Mouse (Mus musculus) embryo, embryonic 11 days (tissue): ENCODE measurements at regions not wholly inside any gene's neighbourhood (a gene's known extent, or its start where the extent isn't known, plus 50 kb on each side); places are given as distances from the start of the nearest gene placed in this dataset.

Source experiments
- DNase-seq: peaks from one replicate; pipeline ENCODE4 v3.0.0-alpha.2; 2015

DNA sequence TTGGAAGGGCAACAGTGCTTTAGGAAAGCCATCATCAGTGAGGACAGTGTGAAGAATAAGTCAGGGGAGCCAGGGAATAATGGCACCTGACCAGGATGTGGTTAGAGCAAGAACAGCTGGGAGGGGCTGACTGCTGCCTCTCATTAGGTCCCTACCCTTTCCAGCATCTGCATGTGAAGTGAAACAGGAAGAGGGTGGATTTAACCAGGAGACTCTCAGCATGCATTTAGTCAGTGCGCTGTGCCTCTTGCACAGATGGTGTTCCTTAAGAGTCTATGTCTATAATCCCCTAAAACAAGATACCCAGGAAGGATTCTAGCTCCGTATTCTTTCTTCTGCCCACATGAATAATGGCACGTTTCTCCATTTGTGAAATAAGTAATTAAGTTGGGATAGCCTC lies 267.9 kb downstream of the Spry2 start:
- DNase-seq = no peak

DNA sequence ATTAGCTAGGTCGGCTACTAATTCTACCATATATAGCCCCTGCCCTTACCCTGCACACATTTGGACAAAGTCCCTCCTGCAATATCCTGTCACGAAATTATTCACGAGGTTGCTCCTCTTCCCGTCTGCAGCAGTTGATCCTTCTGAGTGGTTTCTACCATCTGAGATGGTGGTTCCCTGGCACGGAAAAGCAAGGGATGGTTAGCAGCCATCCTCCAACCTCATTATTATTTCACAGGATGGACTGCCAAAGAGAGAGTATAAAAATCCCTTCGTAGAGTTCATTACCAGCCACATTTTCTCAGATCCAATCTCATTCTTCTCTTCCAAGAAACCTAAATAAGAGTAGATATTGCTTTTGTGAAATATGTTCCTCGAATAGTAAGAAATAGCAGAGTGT lies 272.2 kb downstream of the Spry2 start:
- DNase-seq = no peak

DNA sequence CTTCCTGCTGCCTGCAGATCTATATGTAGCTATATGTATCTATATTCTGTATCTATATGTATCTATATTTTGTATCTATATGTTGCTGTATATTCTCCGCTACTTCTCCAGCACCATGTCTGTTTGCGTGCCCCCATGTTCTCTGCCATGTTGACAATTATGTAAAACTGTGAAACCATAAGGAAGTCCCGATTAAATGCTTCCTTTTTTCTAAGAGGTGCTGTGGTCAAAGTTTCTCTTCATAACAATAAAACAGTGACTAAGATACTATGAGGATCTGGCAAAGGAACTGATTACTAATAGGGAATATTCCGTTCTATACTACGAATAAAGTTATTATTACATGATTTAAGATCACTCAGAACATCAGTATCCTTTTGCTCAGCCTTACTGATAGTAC lies 274.5 kb downstream of the Spry2 start:
- no peak for DNase-seq

DNA sequence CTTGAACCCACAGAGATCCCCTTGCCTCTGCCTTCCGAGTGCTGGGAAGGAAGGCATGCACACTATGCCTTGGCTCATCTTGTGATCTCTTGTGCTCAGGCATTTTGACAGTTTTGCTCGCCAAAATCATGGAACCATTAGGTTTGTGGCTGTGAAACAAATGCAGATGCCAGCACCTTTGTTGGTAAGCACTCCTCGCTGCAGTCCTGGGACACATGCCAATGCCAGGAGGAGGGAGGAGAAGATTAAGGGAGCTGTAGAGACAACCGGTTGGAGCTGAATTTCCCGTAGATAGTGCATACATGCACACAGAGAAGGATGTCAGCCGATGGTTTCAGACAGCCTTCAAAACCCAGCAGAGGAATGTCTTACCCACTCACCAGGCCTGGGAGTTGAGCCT lies 275.5 kb downstream of the Spry2 start:
- DNase-seq = no peak

DNA sequence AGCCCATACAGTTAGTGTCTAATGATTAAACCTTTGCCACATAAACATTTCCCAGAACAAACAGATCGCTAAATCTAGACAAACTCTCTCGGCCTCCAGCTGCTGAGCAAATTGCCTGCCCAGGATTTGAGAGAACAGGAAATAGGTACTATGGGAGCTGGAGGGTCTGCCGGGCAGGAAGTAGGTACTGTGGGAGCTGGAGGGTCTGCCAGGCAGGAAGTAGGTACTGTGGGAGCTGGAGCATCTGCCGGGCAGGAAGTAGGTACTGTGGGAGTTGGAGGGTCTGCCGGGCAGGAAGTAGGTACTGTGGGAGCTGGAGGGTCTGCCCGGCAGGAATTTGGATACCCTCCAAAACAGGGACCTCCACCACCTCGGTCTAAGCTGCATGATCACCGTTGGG lies 277.2 kb downstream of the Spry2 start:
- no peak for DNase-seq

DNA sequence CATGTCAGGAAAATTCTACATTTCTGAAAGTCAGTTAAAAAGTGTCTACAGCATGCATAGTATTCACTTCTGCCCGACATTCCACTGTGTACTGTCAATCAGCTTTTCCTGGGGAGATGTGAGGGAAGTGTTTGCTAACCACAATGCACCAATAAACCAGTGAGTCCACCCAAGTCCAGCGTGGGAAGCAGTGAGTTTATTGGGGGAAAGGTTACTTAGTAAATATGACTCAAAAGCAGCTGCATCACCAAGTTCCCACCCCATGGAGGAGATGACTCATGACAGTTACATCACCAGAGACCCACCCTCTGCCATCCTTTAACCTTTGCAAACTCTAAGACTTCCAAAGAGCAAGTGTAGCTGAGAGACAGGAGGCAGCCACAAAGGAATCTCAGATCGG lies 280.9 kb downstream of the Spry2 start:
- no peak for DNase-seq

DNA sequence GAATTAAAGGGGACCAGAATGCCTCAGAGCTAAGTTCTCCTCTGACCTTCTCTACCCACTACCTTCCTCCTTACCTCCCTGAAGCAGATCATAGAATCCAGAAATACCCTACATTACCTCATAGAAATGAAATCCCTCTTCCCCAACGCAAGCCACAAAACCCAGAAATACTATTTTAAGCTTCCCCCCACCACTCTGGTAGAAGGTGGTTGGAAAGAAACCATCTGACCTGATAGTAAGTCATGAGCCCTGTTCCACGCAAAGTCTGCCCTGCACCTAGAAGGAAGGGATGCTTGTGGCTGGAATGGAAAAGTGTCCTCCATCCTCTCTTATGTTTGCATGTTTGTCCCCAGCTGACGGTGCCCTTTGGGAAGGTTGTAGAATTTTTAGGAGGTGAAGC lies 283.8 kb downstream of the Spry2 start:
- no peak for DNase-seq

DNA sequence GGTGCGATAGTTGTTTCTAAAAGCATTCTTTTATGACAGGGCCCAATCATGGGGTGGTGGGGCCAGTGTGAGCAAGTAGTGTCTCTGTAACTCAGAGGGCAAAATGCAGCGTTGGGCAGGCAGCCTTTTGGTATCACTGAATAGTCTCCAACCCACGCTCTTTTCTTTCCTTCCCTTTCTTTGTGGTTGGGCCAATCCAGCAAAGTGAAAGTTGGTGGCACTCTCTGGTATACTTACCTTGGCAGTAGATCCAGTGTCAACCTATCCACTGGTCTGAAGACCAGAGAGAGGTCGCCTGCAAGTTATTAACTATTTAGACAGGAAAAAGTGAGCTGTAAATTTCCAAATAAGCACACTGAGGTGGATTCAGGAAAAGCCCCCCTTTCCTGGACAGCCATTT lies 287.8 kb downstream of the Spry2 start:
- no peak for DNase-seq

DNA sequence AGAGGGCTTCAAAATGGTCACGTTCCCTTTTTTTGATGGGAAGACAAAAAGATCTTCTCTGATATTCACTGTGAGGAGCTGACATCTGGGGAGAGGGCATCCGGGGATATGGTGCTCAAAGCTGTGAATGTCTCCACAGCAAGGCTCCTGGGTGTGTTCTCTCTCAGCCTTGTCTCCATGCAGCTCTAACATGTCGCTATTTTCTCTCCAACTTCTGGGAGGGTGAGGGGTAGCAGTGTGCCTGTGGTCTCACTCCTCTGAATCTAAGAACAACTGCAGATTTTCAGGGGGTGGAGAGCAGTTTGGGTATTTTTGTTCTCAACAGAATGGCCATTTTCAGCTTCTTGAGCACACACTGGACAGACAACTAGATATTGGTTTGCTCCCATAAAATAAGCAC lies 290.1 kb downstream of the Spry2 start:
- DNase-seq = no peak

DNA sequence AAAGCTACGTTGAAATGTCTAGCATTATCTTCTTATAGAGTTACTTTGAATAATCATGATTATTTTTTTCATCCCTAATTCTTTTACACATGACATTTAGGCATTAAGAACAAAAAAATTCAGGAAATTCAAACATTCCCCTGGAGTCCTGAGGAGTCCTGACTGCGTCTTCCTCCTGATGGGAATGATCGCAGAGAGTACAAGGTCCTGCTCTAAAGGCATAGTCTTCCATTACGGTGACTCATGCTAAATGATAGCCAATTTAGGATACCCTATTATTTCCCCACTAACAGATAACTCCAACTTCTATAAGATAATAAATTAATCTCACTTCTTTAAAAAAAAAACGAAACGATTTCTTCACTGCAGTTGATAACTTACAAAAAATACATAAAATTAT lies 292.2 kb downstream of the Spry2 start:
- DNase-seq = no peak

DNA sequence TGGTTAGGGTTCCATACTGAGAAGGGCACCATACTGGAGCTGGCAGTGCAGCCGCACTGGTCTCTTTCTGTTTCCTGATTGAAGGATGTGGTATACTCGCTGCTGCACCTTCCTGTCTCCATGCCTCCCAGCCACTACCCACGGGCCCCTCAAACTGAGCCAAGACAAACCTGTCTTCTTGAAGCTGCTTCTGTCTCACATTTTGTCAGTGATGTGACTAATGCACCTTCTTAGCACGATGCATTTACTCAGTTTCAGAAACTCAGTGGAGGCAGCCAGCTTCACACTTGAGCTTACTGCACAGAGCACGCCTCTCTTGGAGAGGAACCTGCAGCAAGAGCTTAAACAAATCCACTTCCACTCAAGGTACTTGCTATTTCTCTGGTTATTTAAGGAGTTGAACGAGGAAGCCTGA lies 293.6 kb downstream of the Spry2 start:
- no peak for DNase-seq

DNA sequence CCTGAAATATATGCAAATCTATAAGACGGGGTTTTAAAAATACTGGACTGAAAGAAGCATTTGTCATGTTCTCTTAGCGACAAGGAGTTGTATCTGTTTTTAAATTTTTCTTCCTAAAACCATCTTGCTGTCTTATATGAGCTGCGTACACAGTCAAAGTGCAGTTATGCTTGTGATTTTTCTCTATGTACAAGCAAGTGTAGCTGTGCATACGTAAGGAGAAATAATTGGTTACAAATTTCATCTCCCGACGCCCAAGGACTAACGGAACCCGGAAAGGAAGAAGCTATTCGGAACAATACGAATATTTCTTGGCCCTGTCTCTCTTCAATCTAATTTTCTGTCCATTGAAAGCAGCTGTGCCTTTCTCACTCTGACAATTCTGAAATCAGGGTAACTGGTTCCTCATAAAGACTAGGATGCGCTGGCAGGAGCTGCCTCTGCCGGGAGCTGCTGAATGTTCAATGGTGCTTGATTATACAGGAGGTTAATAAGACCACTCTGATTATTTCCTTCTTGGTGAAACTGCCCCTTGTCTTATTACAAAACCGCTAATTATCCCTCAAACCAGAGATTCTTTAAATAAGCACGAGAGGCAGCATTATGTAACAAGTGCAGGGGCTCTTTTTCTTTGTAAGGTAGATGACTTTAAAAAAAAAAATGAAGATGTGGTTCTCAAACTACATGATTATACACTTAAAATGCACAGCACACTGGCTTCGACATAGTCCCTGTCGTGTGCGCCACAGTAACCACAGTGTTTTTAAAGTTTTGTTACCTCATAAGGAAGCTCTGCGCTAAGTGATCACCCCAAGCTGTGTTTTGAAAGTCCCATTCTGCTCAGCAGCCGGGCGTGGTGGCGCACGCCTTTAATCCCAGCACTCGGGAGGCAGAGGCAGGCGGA lies 296.8 kb downstream of the Spry2 start:
- DNase-seq = no peak

DNA sequence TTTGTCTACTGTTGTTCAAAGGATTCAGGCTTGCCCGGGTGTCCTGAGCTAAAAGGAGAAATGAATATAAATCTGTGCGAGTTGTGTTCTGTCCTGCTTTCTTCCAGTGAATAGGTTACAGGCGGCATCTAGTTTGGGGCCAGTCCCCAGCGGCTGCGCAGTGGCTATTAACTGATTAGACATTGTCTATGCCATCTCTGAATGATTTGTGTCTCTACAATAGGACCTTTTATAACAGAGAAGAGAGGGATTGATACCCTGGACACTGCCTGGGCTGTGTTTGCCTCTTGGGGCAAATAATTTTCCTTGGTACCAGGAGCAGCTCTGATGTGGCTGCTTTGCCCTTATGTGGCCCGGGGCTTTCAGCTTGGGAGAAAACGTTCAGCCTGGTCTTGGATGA lies 306.9 kb downstream of the Spry2 start:
- DNase-seq = no peak

DNA sequence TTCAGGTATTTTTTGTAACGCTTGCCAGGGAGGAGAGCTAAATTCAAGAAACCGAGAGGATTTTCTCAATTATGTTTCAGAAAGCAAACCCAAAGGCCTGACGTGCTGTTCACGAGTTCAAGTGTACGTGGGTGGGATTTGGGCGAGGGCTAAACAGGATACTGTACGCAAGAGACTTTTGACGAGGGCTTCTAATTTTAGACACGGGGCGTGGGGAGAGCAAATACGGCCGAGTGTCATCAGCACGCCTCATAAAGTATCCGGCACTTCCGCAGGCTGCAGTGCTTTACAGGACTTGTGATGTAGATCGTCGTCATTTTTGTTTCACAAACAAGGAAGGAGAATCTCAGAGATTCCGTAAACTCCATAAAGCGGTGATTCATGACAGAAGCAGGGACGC lies 307.4 kb downstream of the Spry2 start:
- DNase-seq = no peak

DNA sequence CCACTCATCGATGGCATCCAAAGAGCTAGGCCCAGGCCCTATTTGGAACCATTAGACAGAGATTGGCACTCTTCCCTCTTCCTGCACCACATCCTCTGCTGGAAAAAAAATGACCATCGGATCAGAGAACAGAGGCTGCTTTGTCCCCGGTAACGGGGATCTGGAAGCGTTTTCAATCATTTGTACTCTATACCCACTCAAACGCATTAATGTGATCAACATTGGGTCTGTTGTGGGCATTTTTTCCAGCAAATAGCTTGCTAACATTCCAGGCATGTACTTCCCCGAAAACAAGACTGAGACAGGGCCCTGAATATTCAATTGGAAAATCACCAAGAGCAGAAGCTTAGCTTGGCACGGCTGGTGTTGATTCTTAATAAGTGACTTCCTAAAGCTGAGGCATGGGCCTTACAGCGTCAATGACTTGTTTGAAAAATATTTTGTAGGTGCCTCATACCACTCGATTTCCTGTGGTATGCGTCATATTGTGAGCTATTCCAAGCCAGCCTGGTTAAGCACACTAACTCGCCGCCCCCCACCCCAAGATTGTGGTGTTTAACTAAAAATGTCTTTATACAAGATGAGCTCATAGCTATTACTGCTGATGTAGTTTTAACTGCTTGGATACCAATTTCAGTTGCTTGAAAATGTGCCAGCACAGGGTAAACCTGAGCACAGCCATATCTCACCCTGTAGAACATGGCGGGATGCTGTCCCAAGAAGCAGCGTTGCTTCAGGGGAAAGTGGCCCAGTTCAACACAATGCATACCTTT lies 308.0 kb downstream of the Spry2 start:
- DNase-seq = peak; percentile 31

DNA sequence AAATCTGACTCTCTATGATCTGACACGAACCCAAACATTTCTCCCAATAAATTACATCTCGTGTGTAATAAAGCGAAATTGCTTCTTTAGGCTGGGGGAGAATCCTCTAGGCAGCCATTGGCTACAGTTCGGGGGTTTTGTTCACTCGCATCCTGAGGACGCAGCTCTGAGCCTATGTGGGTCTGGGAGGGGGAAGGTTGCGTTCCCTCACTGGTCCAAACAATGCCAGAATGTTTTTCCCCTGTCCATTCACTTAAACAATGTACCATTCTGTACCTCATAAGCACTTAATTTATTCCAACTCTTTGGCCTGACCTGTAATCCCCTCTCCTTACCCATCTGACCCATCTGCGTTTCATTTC lies 308.6 kb downstream of the Spry2 start:
- DNase-seq = no peak

DNA sequence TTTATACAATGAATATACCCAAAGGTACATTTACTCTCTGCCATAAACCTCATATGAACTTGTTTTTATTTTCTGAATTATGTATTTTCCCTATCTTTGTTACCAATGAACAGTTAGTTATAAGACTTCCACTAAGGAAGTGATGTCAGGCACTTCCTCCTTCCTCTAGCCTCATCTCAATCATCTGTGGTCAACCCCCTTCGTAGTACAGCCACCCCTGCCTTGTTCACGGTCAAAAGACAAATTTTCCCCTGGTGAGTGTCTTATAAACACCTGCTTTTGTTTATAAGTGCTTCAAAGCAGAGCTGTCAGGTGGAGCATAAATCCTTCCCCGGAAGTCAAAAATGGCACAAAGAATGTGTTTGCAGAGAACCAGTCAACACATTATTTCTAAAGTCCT lies 312.0 kb downstream of the Spry2 start:
- no peak for DNase-seq

DNA sequence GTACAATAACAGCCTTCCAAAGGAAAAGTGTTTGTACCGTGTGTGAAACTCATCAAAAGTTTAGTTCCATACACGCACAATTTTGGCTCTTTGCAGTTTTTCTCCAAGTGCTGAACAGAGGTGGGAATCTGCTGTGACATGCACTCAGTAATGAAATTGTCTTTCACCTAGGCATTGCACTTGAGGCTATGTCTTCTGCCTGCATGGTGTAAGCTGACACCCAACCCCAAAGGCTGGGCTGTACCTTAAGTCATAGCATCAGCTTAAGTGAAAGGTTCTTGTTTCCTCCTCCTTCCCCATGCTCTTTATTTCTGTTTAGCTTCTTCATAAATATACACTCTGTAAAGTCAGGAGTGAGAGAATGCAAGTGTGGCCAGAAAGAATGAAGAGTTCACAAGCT lies 313.1 kb downstream of the Spry2 start:
- no peak for DNase-seq

DNA sequence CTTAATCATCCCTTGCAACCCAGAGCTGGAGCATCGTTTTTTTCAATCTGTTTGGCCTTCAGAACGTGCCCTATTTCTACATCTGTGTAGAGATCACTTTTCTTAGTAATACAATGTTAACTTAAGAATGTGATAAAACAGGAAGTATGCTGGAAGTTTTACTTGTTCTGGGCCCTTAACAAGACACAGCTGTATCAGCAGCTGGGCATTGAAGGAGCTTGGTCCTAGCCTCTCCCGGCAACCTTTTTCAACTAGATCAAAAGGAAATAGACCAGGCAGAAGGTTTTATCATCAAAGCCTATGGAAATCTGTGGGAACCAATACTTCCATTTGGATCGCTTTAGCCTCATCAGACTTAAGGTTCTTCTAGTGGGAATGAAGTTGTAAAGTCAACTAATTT lies 317.9 kb downstream of the Ndfip2 start:
- peak; percentile 53 for DNase-seq

DNA sequence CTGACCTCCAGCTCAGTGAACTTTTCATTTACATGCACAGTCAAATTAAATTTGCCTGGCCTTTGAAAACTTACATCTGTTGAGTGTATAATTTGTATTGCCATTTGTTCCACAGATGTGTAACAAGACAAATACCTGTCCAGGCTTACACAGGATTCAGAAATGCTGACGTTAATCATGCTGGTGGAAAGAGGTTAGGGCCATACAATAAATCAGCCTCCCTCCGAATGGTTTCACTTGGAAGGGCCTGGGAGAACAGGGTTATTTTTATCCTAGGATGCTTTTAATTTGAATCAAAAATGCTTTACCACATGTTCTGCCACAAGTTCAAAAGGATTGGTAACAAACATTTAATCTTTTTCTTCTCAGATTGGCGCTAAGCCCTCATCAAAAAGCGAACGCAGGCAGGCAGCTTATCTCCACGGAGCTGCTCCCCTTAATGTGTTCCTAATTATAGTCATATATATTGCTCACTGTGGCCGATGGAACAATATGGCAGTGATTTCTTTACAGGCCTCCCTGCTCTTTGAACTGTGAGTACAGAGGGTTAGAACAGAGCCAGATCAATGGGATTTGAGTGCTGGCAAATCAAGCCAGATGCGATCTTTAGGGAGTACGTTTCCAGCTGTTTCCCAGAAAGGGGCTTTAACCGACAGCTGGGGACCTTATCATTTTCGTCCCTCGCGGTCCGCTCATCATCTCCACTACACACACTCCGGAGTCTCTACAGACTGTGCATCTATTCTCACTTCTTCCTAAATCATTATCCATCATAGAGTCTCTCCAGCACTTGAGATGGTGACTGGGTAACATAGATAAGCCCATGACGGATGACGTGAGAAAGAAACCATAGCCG lies 313.9 kb downstream of the Ndfip2 start:
- peak; percentile 68 for DNase-seq

DNA sequence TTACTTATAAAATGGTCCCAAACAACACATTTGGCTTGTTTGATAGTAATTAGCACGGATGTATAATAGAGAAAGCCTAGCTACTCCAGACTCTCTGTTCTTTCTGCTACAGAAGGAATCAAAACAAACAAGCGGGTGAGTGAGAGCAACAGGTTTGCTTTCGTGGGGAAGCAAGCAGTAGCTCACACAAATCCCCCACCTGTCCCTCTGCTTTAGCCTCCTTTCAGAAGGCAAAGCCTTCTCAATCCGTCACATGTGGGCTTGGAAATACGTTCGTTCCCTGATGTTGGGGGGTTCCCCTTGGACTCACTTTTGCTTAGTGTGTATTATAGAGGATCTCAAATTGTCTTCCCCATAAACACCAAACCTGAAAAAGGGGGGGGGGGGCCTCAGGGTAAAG lies 311.8 kb downstream of the Ndfip2 start:
- DNase-seq = no peak

DNA sequence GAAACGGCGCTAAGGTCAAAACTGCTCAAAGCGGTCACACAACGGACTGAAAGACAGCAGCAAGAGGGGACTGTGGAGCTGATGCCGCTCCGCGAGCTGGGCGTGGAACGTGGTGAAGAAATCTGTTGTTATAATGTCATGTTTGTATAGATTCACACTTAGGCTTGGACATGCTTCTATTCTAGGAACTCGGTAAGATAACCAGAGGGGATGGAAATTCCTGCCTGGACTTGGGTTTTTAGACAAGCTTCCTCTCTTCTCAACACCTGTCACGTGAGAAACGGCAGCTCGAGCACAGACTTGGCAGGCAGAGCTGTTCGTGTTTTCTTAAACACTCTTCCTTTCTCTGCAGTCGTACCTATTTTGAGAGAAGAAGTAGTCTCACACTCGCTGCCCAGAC lies 307.5 kb downstream of the Ndfip2 start:
- DNase-seq = no peak

DNA sequence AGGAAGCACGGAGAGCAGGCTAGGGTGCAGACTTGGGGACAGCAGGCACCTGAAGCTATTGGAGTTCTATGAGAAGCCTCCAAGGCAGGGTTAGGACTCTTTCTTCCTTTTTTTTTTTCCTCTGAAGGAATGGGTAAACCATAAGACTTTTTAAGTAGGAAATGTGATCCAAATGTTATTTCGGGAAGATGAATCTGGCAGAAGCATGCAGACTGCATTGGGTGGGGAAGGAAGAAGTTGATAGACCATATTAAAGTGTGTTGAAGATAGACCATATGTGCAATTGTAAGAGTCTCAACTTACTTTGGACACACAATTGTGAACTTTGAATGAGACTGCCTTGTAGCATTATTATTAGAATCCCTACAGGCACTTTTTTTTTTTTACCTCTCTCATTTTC lies 304.5 kb downstream of the Ndfip2 start:
- DNase-seq = no peak

DNA sequence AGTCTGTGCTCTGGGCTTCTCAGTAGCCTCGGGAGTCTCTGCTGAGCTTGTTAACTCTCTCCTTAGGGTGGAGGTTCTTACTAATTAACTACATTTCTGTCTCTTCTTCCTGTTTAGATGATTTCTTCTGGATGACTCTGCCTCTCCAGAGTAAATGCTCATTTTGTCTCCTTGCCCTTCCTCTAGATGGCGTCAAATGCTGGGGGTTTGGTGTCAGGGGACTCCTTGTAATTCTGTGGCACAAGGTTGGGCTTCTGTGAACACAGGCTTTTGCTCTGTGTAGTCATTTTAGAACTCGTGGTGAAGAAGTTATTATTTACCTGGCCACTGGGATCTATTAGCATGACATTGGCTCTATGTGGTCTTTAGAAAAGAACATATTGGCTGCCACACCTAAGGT lies 298.4 kb downstream of the Ndfip2 start:
- DNase-seq = no peak
